Mouse (Mus musculus) kidney, embryonic 14.5 days (tissue): ENCODE data around the gene Zdhhc24. TPM values are rescaled to one million over a fixed set of nuclear protein-coding genes. Genes with fewer than 3 reads are reported as not detected.
"Not testable (repeated sequence)": the region's sequence is repeated elsewhere in the genome, so short reads cannot be mapped to it uniquely, and the experiment has no call there.

Experiments
- ATAC-seq: fragments of 200-750 bp; cut with Nextera tagmentation; 2 replicates; pipeline ENCODE4 v1.8.0; 2017; ENCODE audit warnings: moderate number of reproducible peaks, mild to moderate bottlenecking, moderate TSS enrichment, moderate library complexity; ENCODE audit not compliant: low FRiP score, low TSS enrichment
- H3K27ac ChIP-seq: fragments of 300-500 bp; sonication (generic); 2 replicates; pipeline ENCODE4 v1.5.1; 2014; ENCODE audit warnings: low read depth, mild to moderate bottlenecking, low read length, moderate library complexity, mixed read lengths
- H3K27me3 ChIP-seq: fragments of 300-500 bp; sonication (generic); 2 replicates; pipeline ENCODE4 v1.6.1; 2014; ENCODE audit warnings: mild to moderate bottlenecking, low read length; ENCODE audit not compliant: control insufficient read depth, insufficient read depth
- H3K36me3 ChIP-seq: fragments of 300-500 bp; sonication (generic); 2 replicates; pipeline ENCODE4 v1.6.1; 2014; ENCODE audit warnings: low read length, mixed read lengths; ENCODE audit not compliant: control insufficient read depth, insufficient read depth
- H3K4me1 ChIP-seq: fragments of 300-500 bp; sonication (generic); 2 replicates; pipeline ENCODE4 v1.6.1; 2014; ENCODE audit warnings: low read length, mixed read lengths; ENCODE audit not compliant: control insufficient read depth, insufficient read depth
- H3K4me2 ChIP-seq: fragments of 300-500 bp; sonication (generic); replicated peaks from 2 replicates; pipeline ENCODE4 v1.6.1; 2014; ENCODE audit warnings: low read depth, mild to moderate bottlenecking, low read length
- H3K4me3 ChIP-seq: fragments of 300-500 bp; sonication (generic); 2 replicates; pipeline ENCODE4 v1.5.1; 2014; ENCODE audit warnings: mild to moderate bottlenecking, low read length
- H3K9ac ChIP-seq: fragments of 300-500 bp; sonication (generic); 2 replicates; pipeline ENCODE4 v1.6.1; 2014; ENCODE audit warnings: low read depth, mild to moderate bottlenecking, low read length, moderate library complexity
- H3K9me3 ChIP-seq: fragments of 300-500 bp; sonication (generic); 2 replicates; pipeline ENCODE4 v1.6.1; 2016; ENCODE audit warnings: low read length; ENCODE audit not compliant: control insufficient read depth
- WGBS: fragments of 180-500 bp; shearing (Covaris S2); extraction: QIAGEN DNeasy Blood & Tissue Kit; methylation state at CpG from one replicate; pipeline ENCODE4 v1.1.7; 2014; 5-methylcytosine and 5-hydroxymethylcytosine counted together
- polyA plus RNA-seq: library from polyadenylated mRNA; unstranded; fragments of >200 nt; fragmentation: Nextera tagmentation; extraction: Ambion mirVana; gene quantifications from 2 replicates; pipeline ENCODE4 v1.2.1, GENCODE M21; 2014

The Zdhhc24 gene
- polyA plus RNA-seq, 1 experiment from 2014 or later = 9.4 TPM

- WGBS = 73% methylated on average over 6 of the region's 6 CpGs
- no peaks in the 10 kb centered on the region for H3K9me3 ChIP-seq
- no peak overlapping the region for H3K4me2 ChIP-seq
These were observed 15.4 kb upstream of the Zdhhc24 start for GRCm38 (mm10) chr19:4863048-4863447.

GRCm38 (mm10) chr19:4865147-4865546 lies 13.3 kb upstream of the Zdhhc24 start:
- Histone ChIP-seq H3K4me2 (peak overlapping the region; percentile 15; the same call in 1 of the 2 replicates), H3K4me3 (no peak overlapping the region; the same call in 1 of the 2 replicates), H3K9me3 (no peaks in the 10 kb centered on the region), H3K36me3 (no peaks in the 10 kb centered on the region), H3K4me1 (0 out of 2 replicates have a peak, but pooled peaks cover 5% of the 10 kb centered on the region), H3K9ac (peak overlapping the region; percentile 31; the same call in 1 of the 2 replicates), H3K27ac (no peak overlapping the region), H3K27me3 (peaks cover 3% of the 10 kb centered on the region; the same call in 1 of the 2 replicates)
- 0 out of 2 replicates have a peak, but pooled peaks have one; percentile 61 for ATAC-seq
- WGBS = 6% methylated on average over 17 of the region's 17 CpGs

More at GRCm38 (mm10) chr19:4863048-4863447, 15.4 kb upstream of the Zdhhc24 start:
- Histone ChIP-seq H3K4me1 (0 out of 2 replicates have a peak, but pooled peaks cover 5% of the 10 kb centered on the region), H3K27ac (no peak overlapping the region), H3K9ac (no peak overlapping the region), H3K4me3 (no peak overlapping the region), H3K27me3 (peaks cover 3% of the 10 kb centered on the region; the same call in 1 of the 2 replicates), H3K36me3 (no peaks in the 10 kb centered on the region)
- ATAC-seq = no peak

- H3K4me1 ChIP-seq = peaks cover 20% of the 10 kb centered on the region
- ATAC-seq, H3K4me2 ChIP-seq, H3K36me3 ChIP-seq, H3K9me3 ChIP-seq, H3K4me3 ChIP-seq, H3K27me3 ChIP-seq, H3K9ac ChIP-seq, H3K27ac ChIP-seq: not testable (repeated sequence)
- WGBS = 84% methylated on average over 1 of the region's 1 CpGs
These were observed 3.9 kb upstream of the Zdhhc24 start for GRCm38 (mm10) chr19:4874613-4875012.

GRCm38 (mm10) chr19:4876241-4876640 lies 2.2 kb upstream of the Zdhhc24 start:
- no peak overlapping the region for H3K9ac ChIP-seq
- H3K9me3 ChIP-seq = no peaks in the 10 kb centered on the region
- WGBS = 51% methylated on average over 4 of the region's 4 CpGs
- no peak for ATAC-seq
- no peak overlapping the region for H3K27ac ChIP-seq
- peaks cover 20% of the 10 kb centered on the region for H3K4me1 ChIP-seq
- no peaks in the 10 kb centered on the region for H3K36me3 ChIP-seq
- H3K27me3 ChIP-seq = no peaks in the 10 kb centered on the region
- no peak overlapping the region for H3K4me3 ChIP-seq
- H3K4me2 ChIP-seq = no peak overlapping the region

- Histone ChIP-seq H3K36me3 (no peaks in the 10 kb centered on the region), H3K27ac (no peak overlapping the region), H3K4me1 (peaks cover 20% of the 10 kb centered on the region), H3K27me3 (no peaks in the 10 kb centered on the region), H3K9me3 (no peaks in the 10 kb centered on the region), H3K4me2 (no peak overlapping the region; the same call in 1 of the 2 replicates), H3K4me3 (peak overlapping the region; percentile 92; the same call in 1 of the 2 replicates), H3K9ac (no peak overlapping the region)
- WGBS = 37% methylated on average over 3 of the region's 3 CpGs
- no peak for ATAC-seq
These were observed 1.7 kb upstream of the Zdhhc24 start for GRCm38 (mm10) chr19:4876755-4877154.

GRCm38 (mm10) chr19:4877785-4878184 lies 683 bp upstream of the Zdhhc24 start, which contains the start of gene Actn3:
TSS of gene Actn3 (minus strand) at chr19:4877909.
- H3K27me3 ChIP-seq = no peaks in the 10 kb centered on the region
- ATAC-seq = peak; percentile 54
- H3K9ac ChIP-seq = peak within 1 kb of the TSS; percentile 88
- peak within 1 kb of the TSS; percentile 72 for H3K27ac ChIP-seq
- H3K4me3 ChIP-seq = peak within 1 kb of the TSS; percentile 92
- H3K36me3 ChIP-seq = no peaks in the 10 kb centered on the region
- H3K9me3 ChIP-seq = no peaks in the 10 kb centered on the region
- H3K4me2 ChIP-seq = peak within 1 kb of the TSS; percentile 81
- peaks cover 20% of the 10 kb centered on the region for H3K4me1 ChIP-seq
- WGBS = 4% methylated on average over 17 of the region's 17 CpGs

GRCm38 (mm10) chr19:4879324-4879703 lies 846 bp downstream of the Zdhhc24 start:
- no peaks in the 10 kb centered on the region; the same call in 1 of the 2 replicates for H3K36me3 ChIP-seq
- H3K9me3 ChIP-seq = no peaks in the 10 kb centered on the region
- WGBS = 63% methylated on average over 10 of the region's 10 CpGs
- no peak overlapping the region for H3K27ac ChIP-seq
- ATAC-seq = no peak
- peaks cover 20% of the 10 kb centered on the region for H3K4me1 ChIP-seq
- H3K27me3 ChIP-seq = no peaks in the 10 kb centered on the region
- H3K9ac ChIP-seq = peak overlapping the region; percentile 88
- H3K4me2 ChIP-seq = peak overlapping the region; percentile 81
- H3K4me3 ChIP-seq = peak overlapping the region; percentile 92; the same call in 1 of the 2 replicates

GRCm38 (mm10) chr19:4883961-4884360 lies 5.5 kb downstream of the Zdhhc24 start:
- no peaks in the 10 kb centered on the region; the same call in 1 of the 2 replicates for H3K36me3 ChIP-seq
- no peak overlapping the region for H3K9ac ChIP-seq
- no peaks in the 10 kb centered on the region for H3K27me3 ChIP-seq
- H3K9me3 ChIP-seq = no peaks in the 10 kb centered on the region
- no peak overlapping the region for H3K27ac ChIP-seq
- no peak for ATAC-seq
- WGBS = 85% methylated on average over 4 of the region's 4 CpGs
- no peak overlapping the region for H3K4me3 ChIP-seq
- no peak overlapping the region for H3K4me2 ChIP-seq
- H3K4me1 ChIP-seq = 0 out of 2 replicates have a peak, but pooled peaks cover 5% of the 10 kb centered on the region

- Histone ChIP-seq H3K36me3 (peaks cover 8% of the 10 kb centered on the region; the same call in 1 of the 2 replicates), H3K4me3 (no peak overlapping the region), H3K4me1 (no peaks in the 10 kb centered on the region), H3K27me3 (no peaks in the 10 kb centered on the region), H3K9me3 (no peaks in the 10 kb centered on the region), H3K27ac (no peak overlapping the region), H3K9ac (no peak overlapping the region), H3K4me2 (no peak overlapping the region)
- 83% methylated on average over 10 of the region's 10 CpGs for WGBS
- no peak for ATAC-seq
These were observed 11.3 kb downstream of the Zdhhc24 start for GRCm38 (mm10) chr19:4889791-4890190.
